Mouse (Mus musculus) megakaryocyte, adult 5-6 weeks (primary cell): ENCODE data around the gene Smg5. TPM values are rescaled to one million over a fixed set of nuclear protein-coding genes. Genes with fewer than 3 reads are reported as not detected.
"Not testable (repeated sequence)": the region's sequence is repeated elsewhere in the genome, so short reads cannot be mapped to it uniquely, and the experiment has no call there.

Experiments
- ATAC-seq: 2 replicates; pipeline ENCODE4 v1.8.0; 2016; ENCODE audit warnings: mild to moderate bottlenecking, inconsistent platforms; ENCODE audit not compliant: poor library complexity, severe bottlenecking
- total RNA-seq, 2 experiments: library from RNA; stranded (forward) in 1 of 2; stranded (reverse) in 1 of 2; fragments of 153-499, 151-499 nt in 1 of 2; fragments of 221-1000, 200-1000 nt in 1 of 2; gene quantifications; 2 replicates each; pipeline versions ENCODE4 v1.2.3 to v1.2.4; 2015 to 2017

Gene Smg5
- total RNA-seq, 2 experiments from 2014 or later, result 21.1 to 34.5 TPM

GRCm38 (mm10) chr3:88352907-88353306 lies 16.8 kb downstream of the Smg5 start:
- ATAC-seq, result no peak

GRCm38 (mm10) chr3:88354396-88355165 lies 18.5 kb downstream of the Smg5 start:
- ATAC-seq, result no peak

GRCm38 (mm10) chr3:88359584-88359983 lies 23.5 kb downstream of the Smg5 start:
- ATAC-seq, result no peak

- ATAC-seq, result no peak
Measured at GRCm38 (mm10) chr3:88359989-88360388, 23.9 kb downstream of the Smg5 start.

DNA sequence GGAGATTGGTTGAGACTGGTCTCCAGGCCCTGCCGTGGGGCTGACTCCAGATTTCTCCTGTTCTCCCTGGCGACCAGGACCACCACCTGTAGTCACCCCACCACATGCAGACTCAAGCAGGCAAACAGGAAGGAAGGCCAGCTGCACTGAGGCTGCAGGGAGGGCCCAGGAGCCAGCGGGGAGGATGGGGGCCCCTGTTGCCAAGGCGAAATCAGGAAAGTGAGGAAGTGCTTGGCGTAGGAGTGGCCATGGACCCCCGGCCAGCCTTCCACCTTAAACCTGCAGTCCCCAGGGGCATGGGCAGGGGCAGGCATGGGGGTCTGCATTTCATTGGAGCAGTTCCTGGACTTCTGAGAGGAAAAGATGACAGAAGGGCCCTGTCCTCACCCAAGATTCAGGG lies 25.0 kb downstream of the Smg5 start:
- ATAC-seq, result no peak

DNA sequence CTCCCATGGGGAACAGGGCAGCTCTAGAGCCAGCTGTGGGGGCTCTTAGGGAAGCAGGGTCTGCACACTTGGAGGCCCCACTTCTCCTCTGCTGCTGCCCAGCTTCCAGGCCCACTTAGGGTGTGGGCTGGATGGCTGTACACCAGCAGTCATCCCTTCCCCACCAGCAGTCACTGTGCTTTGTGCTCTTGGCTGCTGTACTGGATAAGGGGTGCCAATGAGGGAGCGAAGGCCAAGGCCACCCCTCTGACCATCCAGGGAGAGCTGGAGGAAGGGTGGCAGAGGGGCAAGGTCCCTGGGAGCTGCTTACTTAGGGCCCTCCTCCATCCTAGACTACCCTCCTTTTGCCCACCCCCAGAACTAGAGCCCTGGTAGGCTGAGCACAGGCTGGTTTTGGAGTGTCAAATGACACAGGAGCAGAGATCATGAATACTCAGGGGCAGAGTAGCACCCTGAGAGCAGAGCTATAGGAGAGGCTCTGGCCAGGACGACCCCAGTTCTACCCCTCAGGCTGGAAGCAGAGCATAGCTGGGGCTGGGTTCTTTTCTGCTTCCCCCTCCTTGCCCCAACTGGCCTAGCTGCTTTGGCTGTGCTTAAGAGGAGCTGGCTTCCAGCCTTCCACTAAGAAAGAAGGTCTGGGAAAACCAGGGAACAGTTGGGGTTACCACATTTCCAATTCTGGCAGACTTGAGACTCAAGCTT lies 25.7 kb downstream of the Smg5 start:
- ATAC-seq, result no peak

DNA sequence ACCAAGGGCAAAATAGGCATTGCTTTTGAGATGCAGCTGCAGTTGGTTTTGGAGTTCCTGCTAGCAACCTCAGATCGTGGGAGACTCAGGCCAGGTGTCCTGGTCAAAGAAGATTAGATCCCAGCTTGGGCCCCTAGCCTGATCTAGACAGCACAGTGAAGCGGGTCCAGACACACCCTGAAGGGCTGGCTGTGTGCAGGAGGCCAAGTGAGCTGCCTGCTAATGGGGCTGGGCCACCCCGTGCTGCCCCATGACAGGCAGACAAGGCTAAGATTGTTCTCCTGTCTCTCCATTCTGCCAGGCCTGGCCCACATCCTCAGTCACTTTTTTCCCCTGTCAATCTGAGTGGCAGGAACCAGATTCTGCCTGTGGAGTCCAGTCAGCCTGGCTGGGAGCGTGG lies 27.6 kb downstream of the Smg5 start:
- ATAC-seq, result no peak

GRCm38 (mm10) chr3:88364337-88364736 lies 28.3 kb downstream of the Smg5 start, which contains the start of gene Paqr6:
Gene Paqr6 (plus strand): TSS chr3:88364584.
- no peak for ATAC-seq

- no peak for ATAC-seq
Measured at GRCm38 (mm10) chr3:88365705-88366361, 29.8 kb downstream of the Smg5 start.

DNA sequence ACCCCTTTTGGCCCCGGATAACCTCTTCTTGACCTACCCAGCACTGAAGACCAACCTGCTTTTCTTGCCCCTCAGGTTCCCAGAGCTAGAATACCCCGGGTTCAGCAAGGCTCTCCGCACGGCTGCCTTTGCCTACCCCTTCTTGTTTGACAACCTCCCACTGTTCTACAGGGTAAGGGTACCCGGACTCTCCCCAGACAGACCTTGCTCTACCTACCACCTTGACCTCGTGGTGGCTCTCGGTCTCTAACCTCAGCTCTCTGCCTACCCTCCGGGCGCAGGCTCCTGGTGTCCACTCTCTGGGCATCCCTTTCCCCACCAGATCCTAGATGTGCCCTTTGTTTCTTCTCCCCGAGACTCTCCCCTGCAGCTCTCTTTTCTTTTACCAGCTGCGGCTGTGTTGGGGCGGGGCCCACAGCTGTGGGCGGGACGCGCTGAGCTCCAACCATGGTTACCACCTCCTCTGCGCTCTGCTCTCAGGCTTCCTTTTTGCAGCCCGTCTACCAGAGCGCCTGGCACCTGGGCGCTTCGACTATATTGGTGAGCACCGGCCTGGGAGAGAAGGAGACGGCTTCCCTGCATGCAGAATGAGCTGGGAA lies 30.9 kb downstream of the Smg5 start:
- ATAC-seq, result peak; percentile 80

- not testable (repeated sequence) for ATAC-seq
Measured at GRCm38 (mm10) chr3:88367517-88367916, 31.5 kb downstream of the Smg5 start.

DNA sequence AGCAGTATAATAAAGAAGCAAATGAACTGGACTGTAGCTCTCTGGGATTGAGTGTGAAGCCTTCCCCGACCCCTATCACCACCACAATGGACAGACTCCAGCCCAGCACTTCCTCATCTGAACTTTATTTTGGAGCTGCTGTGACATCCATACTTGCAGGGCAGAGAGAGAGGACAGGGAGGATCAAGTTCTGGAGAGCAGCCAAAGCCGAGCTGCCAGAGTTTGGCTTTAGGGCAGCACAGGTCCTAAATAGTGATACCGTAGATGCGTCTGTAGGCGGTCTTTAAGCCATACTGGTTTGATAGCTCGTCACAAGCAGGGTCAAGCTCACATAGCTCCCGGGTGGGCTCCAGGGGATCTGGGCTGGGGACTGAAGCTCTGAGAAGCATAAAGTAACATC lies 32.5 kb downstream of the Smg5 start:
- ATAC-seq, result not testable (repeated sequence)

- not testable (repeated sequence) for ATAC-seq
Measured at GRCm38 (mm10) chr3:88372643-88373042, 36.6 kb downstream of the Smg5 start, which contains the start of gene Bglap3. Gene Bglap3 (minus strand): TSS chr3:88372743.

DNA sequence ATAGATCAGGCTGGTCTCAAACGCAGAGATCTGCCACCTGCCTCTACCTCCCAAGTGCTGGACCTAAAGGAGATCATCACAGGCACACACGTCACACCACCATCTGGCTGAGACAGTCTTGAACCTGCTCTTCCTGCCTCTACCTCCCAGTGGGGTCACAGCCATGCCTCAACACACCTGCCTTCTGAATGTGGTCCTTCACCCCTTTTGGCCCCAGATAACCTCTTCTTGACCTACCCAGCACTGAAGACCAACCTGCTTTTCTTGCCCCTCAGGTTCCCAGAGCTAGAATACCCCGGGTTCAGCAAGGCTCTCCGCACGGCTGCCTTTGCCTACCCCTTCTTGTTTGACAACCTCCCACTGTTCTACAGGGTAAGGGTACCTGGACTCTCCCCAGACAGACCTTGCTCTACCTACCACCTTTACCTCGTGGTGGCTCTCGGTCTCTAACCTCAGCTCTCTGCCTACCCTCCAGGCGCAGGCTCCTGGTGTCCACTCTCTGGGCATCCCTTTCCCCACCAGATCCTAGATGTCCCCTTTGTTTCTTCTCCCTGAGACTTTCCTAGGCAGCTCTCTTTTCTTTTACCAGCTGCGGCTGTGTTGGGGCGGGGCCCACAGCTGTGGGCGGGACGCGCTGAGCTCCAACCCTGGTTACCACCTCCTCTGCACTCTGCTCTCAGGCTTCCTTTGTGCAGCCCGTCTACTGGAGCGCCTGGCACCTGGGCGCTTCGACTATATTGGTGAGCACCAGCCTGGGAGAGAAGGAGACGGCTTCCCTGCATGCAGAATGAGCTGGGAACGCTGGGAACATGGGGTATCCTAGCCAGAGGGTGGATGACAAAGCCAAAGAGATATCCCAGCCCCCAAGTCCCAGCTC lies 39.9 kb downstream of the Smg5 start:
- ATAC-seq, result peak; percentile 71; the same call in 1 of the 2 replicates

GRCm38 (mm10) chr3:88376644-88377043 lies 40.6 kb downstream of the Smg5 start:
- not testable (repeated sequence) for ATAC-seq

- not testable (repeated sequence) for ATAC-seq
Measured at GRCm38 (mm10) chr3:88378599-88378998, 42.5 kb downstream of the Smg5 start, which contains the start of gene Bglap2. Gene Bglap2 (minus strand): TSS chr3:88378699.

- ATAC-seq, result peak; percentile 86
Measured at GRCm38 (mm10) chr3:88381389-88382315, 45.6 kb downstream of the Smg5 start.

GRCm38 (mm10) chr3:88382383-88382782 lies 46.3 kb downstream of the Smg5 start:
- ATAC-seq, result not testable (repeated sequence)

DNA sequence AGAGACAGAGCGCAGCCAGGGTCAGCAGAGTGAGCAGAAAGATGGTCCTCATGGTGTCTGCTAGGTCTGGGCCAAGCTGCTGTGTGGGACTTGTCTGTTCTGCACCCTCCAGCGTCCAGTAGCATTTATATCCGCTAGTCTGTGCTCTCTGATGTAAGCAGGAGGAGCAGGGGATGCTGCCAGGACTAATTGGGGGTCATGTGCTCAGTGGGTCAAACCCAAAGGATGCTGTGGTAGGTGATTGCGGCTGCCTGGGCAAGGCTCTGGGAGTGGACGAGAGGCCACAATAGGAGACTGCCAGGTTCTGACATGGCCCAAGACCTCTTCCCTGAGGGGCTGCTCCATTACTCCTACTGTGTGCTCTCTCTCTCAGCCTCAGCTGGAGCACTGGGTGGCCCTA lies 48.3 kb downstream of the Smg5 start, which contains the start of gene Bglap:
TSS of gene Bglap (minus strand) at position 101 of the 400 bp plus-strand sequence.
- ATAC-seq, result no peak
